Comparison of ENCODE assay signal across 9 mouse cellular contexts in genomic region chr13:37214590-37215282, GRCm38 (mm10).
DNase-seq lines count a peak whose midpoint lies in the region; ATAC-seq and TF ChIP-seq lines count a peak whose summit lies in the region.
"Had no signal": no experiment of that assay in that cellular context is flagged by ENCODE, and none has a peak within 500 bp of the region (broad histone marks: within the 10 kb centered on the region; RNA-seq: fewer than 3 reads in every experiment).

No protein-coding gene starts in this region.

- no peaks in the 10 kb centered on the region for H3K4me1 ChIP-seq in hindbrain, embryonic 10.5 days (replicated peaks)
- no peaks in the 10 kb centered on the region for H3K4me1 ChIP-seq in lung, embryonic 14.5 days (ENCODE audit: insufficient read depth)
- H3K4me1 ChIP-seq in stomach, embryonic 14.5 days (ENCODE audit: control insufficient read depth, insufficient read depth, low read length): no peaks in the 10 kb centered on the region

- no peaks in the 10 kb centered on the region for H3K36me3 ChIP-seq in hindbrain, embryonic 10.5 days
- H3K36me3 ChIP-seq in lung, embryonic 14.5 days (ENCODE audit: insufficient read depth): no peaks in the 10 kb centered on the region
- H3K36me3 ChIP-seq in stomach, embryonic 14.5 days (ENCODE audit: control insufficient read depth, insufficient read depth, low read length): no peaks in the 10 kb centered on the region

- H3K4me2 ChIP-seq in lung, embryonic 14.5 days: no peak overlapping the region
- no peak overlapping the region for H3K4me2 ChIP-seq in stomach, embryonic 14.5 days (replicated peaks; ENCODE audit: low read depth, low read length)

- 73% methylated on average over 8 of the region's 8 CpGs for WGBS in hindbrain, embryonic 10.5 days
- WGBS in lung, embryonic 14.5 days: 59% methylated on average over 8 of the region's 8 CpGs
- 57% methylated on average over 8 of the region's 8 CpGs for WGBS in stomach, embryonic 14.5 days

- H3K9ac ChIP-seq in lung, embryonic 14.5 days: no peak overlapping the region
- no peak overlapping the region for H3K9ac ChIP-seq in stomach, embryonic 14.5 days (replicated peaks; ENCODE audit: low read depth, low read length)
- H3K9ac ChIP-seq: liver, embryonic 14.5 days had no signal

- TF ChIP-seq CTCF in lung, embryonic 14.5 days (IDR thresholded peaks at IDR 0.05; ENCODE audit: low read depth): no peak

- no peak overlapping the region for H3K4me3 ChIP-seq in hindbrain, embryonic 10.5 days
- no peak overlapping the region for H3K4me3 ChIP-seq in lung, embryonic 14.5 days (ENCODE audit: low read depth, low read length)
- no peak overlapping the region for H3K4me3 ChIP-seq in stomach, embryonic 14.5 days (ENCODE audit: low read depth, low read length)

- no peaks in the 10 kb centered on the region for H3K9me3 ChIP-seq in hindbrain, embryonic 10.5 days
- no peaks in the 10 kb centered on the region for H3K9me3 ChIP-seq in lung, embryonic 14.5 days (ENCODE audit: low read depth, low read length)
- no peaks in the 10 kb centered on the region for H3K9me3 ChIP-seq in stomach, embryonic 14.5 days (ENCODE audit: control insufficient read depth, low read depth, low read length)

- no peaks in the 10 kb centered on the region for H3K27me3 ChIP-seq in hindbrain, embryonic 10.5 days (ENCODE audit: insufficient read depth, poor library complexity, severe bottlenecking)
- H3K27me3 ChIP-seq in lung, embryonic 14.5 days (ENCODE audit: insufficient read depth, low read length): no peaks in the 10 kb centered on the region
- H3K27me3 ChIP-seq in stomach, embryonic 14.5 days (ENCODE audit: control insufficient read depth, insufficient read depth, low read length): no peaks in the 10 kb centered on the region

- DNase-seq in cerebellum, postnatal 14 days: peak; percentile 9
- DNase-seq in cerebellum, adult 9-11 months: no peak
- DNase-seq in embryo, embryonic 11.5 days (ENCODE audit: low read depth, low spot score): peak; percentile 7
- peak; percentile 17 for DNase-seq in hindbrain, embryonic 10.5 days (ENCODE audit: low spot score)
- DNase-seq in lung, embryonic 14.5 days: peak; percentile 23
- no peak for DNase-seq in left cerebral cortex, postnatal 4 days
- no peak for DNase-seq in left cerebral cortex, adult 8-10 months (ENCODE audit: low spot score in 2 of 2)

- 0 out of 2 replicates have a peak overlapping the region, but pooled peaks have one; percentile 1 for H3K27ac ChIP-seq in hindbrain, embryonic 10.5 days
- no peak overlapping the region for H3K27ac ChIP-seq in lung, embryonic 14.5 days (ENCODE audit: low read depth)
- H3K27ac ChIP-seq in stomach, embryonic 14.5 days (ENCODE audit: low read length): no peak overlapping the region
- H3K27ac ChIP-seq: liver, embryonic 14.5 days had no signal

- 0 out of 2 replicates have a peak, but pooled peaks have one; percentile 38 for ATAC-seq in lung, embryonic 14.5 days (ENCODE audit: insufficient read depth)
- peak; percentile 46 for ATAC-seq in stomach, embryonic 14.5 days (ENCODE audit: insufficient number of reproducible peaks, insufficient read depth, low FRiP score, low read depth)

- intact Hi-C loops in left cerebral cortex, postnatal 4 days (cut with DNase I): no loop called here

Comparison
In these comparisons a context has a peak if more than half of its experiments do, and no peak if none do; other contexts are left out.
1. DNase-seq: peak in cerebellum, postnatal 14 days (2 of 2), embryo, embryonic 11.5 days (single experiment), hindbrain, embryonic 10.5 days (single experiment) and lung, embryonic 14.5 days (single experiment); none in cerebellum, adult 9-11 months (single experiment), left cerebral cortex, postnatal 4 days (single experiment) and left cerebral cortex, adult 8-10 months (0 of 2).